Mouse (Mus musculus): ENCODE measurements around the gene Ivns1abp.
"Not testable (repeated sequence)": the region's sequence is repeated elsewhere in the genome, so short reads cannot be mapped to it uniquely, and the experiment has no call there.

Ivns1abp gene

GRCm38 (mm10) chr1:151344283-151345108, at the start of gene Ivns1abp:
Gene Ivns1abp, plus strand, starts transcription at chr1:151344477.
- DNase-seq (ENCODE audit: low read depth, low spot score), result peak; percentile 94

- DNase-seq (ENCODE audit: low read depth, low spot score), result no peak
These were observed 48.8 kb upstream of the Ivns1abp start for GRCm38 (mm10) chr1:151295486-151295885.

GRCm38 (mm10) chr1:151296621-151297020, 47.7 kb upstream of the Ivns1abp start:
- no peak for DNase-seq (ENCODE audit: low read depth, low spot score)

- no peak for DNase-seq (ENCODE audit: low read depth, low spot score)
These were observed 47.3 kb upstream of the Ivns1abp start for GRCm38 (mm10) chr1:151297025-151297424.

- no peak for DNase-seq (ENCODE audit: low read depth, low spot score)
These were observed 46.7 kb upstream of the Ivns1abp start for GRCm38 (mm10) chr1:151297596-151297995.

- DNase-seq (ENCODE audit: low read depth, low spot score), result no peak
These were observed 42.8 kb upstream of the Ivns1abp start for GRCm38 (mm10) chr1:151301456-151301855.

- DNase-seq (ENCODE audit: low read depth, low spot score), result peak; percentile 70
These were observed 42.4 kb upstream of the Ivns1abp start for GRCm38 (mm10) chr1:151301904-151302303.

- no peak for DNase-seq (ENCODE audit: low read depth, low spot score)
These were observed 41.0 kb upstream of the Ivns1abp start for GRCm38 (mm10) chr1:151303265-151303664.

GRCm38 (mm10) chr1:151305001-151305400, 39.3 kb upstream of the Ivns1abp start:
- DNase-seq (ENCODE audit: low read depth, low spot score), result not testable (repeated sequence)

GRCm38 (mm10) chr1:151307059-151307458, 37.2 kb upstream of the Ivns1abp start:
- DNase-seq (ENCODE audit: low read depth, low spot score), result peak; percentile 10

- DNase-seq (ENCODE audit: low read depth, low spot score), result no peak
These were observed 36.5 kb upstream of the Ivns1abp start for GRCm38 (mm10) chr1:151307821-151308220.

GRCm38 (mm10) chr1:151308508-151308907, 35.8 kb upstream of the Ivns1abp start:
- no peak for DNase-seq (ENCODE audit: low read depth, low spot score)

- no peak for DNase-seq (ENCODE audit: low read depth, low spot score)
These were observed 33.8 kb upstream of the Ivns1abp start for GRCm38 (mm10) chr1:151310511-151310910.

- DNase-seq (ENCODE audit: low read depth, low spot score), result no peak
These were observed 32.9 kb upstream of the Ivns1abp start for GRCm38 (mm10) chr1:151311379-151311778.

- no peak for DNase-seq (ENCODE audit: low read depth, low spot score)
These were observed 25.0 kb upstream of the Ivns1abp start for GRCm38 (mm10) chr1:151319267-151319666.

GRCm38 (mm10) chr1:151320408-151320807, 23.9 kb upstream of the Ivns1abp start:
- DNase-seq (ENCODE audit: low read depth, low spot score), result no peak

GRCm38 (mm10) chr1:151325328-151325727, 18.9 kb upstream of the Ivns1abp start:
- DNase-seq (ENCODE audit: low read depth, low spot score), result no peak

- DNase-seq (ENCODE audit: low read depth, low spot score), result no peak
These were observed 15.8 kb upstream of the Ivns1abp start for GRCm38 (mm10) chr1:151328341-151329097.

GRCm38 (mm10) chr1:151329601-151330000, 14.7 kb upstream of the Ivns1abp start:
- DNase-seq (ENCODE audit: low read depth, low spot score), result no peak

- no peak for DNase-seq (ENCODE audit: low read depth, low spot score)
These were observed 11.5 kb upstream of the Ivns1abp start for GRCm38 (mm10) chr1:151332819-151333218.

- no peak for DNase-seq (ENCODE audit: low read depth, low spot score)
These were observed 6.0 kb upstream of the Ivns1abp start for GRCm38 (mm10) chr1:151338234-151338633.

- DNase-seq (ENCODE audit: low read depth, low spot score), result no peak
These were observed 5.3 kb upstream of the Ivns1abp start for GRCm38 (mm10) chr1:151338941-151339340.
